Mouse (Mus musculus): ENCODE results near the gene Kit.

- TF ChIP-seq POLR2A (IDR thresholded peaks at IDR 0.05; ENCODE audit: borderline replicate concordance, low read depth, low read length) (no peak), CTCF (IDR thresholded peaks at IDR 0.05; ENCODE audit: low read depth, low read length) (no peak)
These were observed 17.1 kb upstream of the Kit start for GRCm38 (mm10) chr5:75557636-75558035.

Data from bone marrow macrophage, adult 2 months (primary cell).